Mouse (Mus musculus): ENCODE results near the gene Dclre1b. TPM values are rescaled to one million over a fixed set of nuclear protein-coding genes. Genes with fewer than 3 reads are reported as not detected.

The Dclre1b gene
- polyA plus RNA-seq, 1 experiment: 3.9 TPM

- H3K4me3 ChIP-seq: no peak overlapping the region
- no peaks in the 10 kb centered on the region for H3K27me3 ChIP-seq (ENCODE audit: control insufficient read depth, insufficient read depth, insufficient read length)
- no peak overlapping the region for H3K4me2 ChIP-seq (ENCODE audit: low read depth)
- H3K36me3 ChIP-seq (ENCODE audit: control insufficient read depth, insufficient read depth): peaks cover 39% of the 10 kb centered on the region
- TF ChIP-seq USF1 (IDR thresholded peaks at IDR 0.05; ENCODE audit: low read depth) (no peak), TCF3 (IDR thresholded peaks at IDR 0.05; ENCODE audit: insufficient read length, low read depth) (no peak), E2F4 (IDR thresholded peaks at IDR 0.05; ENCODE audit: insufficient read depth) (no peak), CEBPB (IDR thresholded peaks at IDR 0.05; ENCODE audit: insufficient read depth, poor library complexity, severe bottlenecking) (no peak), POLR2AphosphoS2 (IDR thresholded peaks at IDR 0.05; ENCODE audit: insufficient read length, low read depth) (no peak), SRF (IDR thresholded peaks at IDR 0.05; ENCODE audit: control insufficient read depth, insufficient read length, low read depth) (no peak), MAX (IDR thresholded peaks at IDR 0.05; ENCODE audit: low read depth) (no peak), POLR2A (IDR thresholded peaks at IDR 0.05; ENCODE audit: insufficient read length, low read depth) (no peak), MYOG (IDR thresholded peaks at IDR 0.05; ENCODE audit: control insufficient read depth in 1 of 3, insufficient read depth in 1 of 3, insufficient read length in 2 of 3, low read depth in 2 of 3) (no peak), TCF12 (IDR thresholded peaks at IDR 0.05; ENCODE audit: insufficient read depth, poor library complexity, severe bottlenecking) (no peak), MYOD1 (IDR thresholded peaks at IDR 0.05; ENCODE audit: control insufficient read depth in 1 of 3, insufficient read length in 2 of 3, low read depth in 2 of 3) (no peak), REST (IDR thresholded peaks at IDR 0.05; ENCODE audit: insufficient read depth, insufficient read length) (no peak)
- no peak overlapping the region for H3ac ChIP-seq (ENCODE audit: control insufficient read depth, insufficient read length)
- peaks cover 46% of the 10 kb centered on the region for H3K79me2 ChIP-seq (ENCODE audit: control insufficient read depth, insufficient read depth)
These were observed 37.6 kb downstream of the Dclre1b start for GRCm38 (mm10) chr3:103771531-103772130.

- H3K79me2 ChIP-seq (ENCODE audit: control insufficient read depth, insufficient read depth): peaks cover 10% of the 10 kb centered on the region
- no peak overlapping the region for H3K4me2 ChIP-seq (ENCODE audit: low read depth)
- no peak for TF ChIP-seq CEBPB (IDR thresholded peaks at IDR 0.05; ENCODE audit: insufficient read depth, poor library complexity, severe bottlenecking)
- TF ChIP-seq MAX (IDR thresholded peaks at IDR 0.05; ENCODE audit: low read depth): no peak
- TF ChIP-seq REST (IDR thresholded peaks at IDR 0.05; ENCODE audit: insufficient read depth, insufficient read length): no peak
- TF ChIP-seq SRF (IDR thresholded peaks at IDR 0.05; ENCODE audit: control insufficient read depth, insufficient read length, low read depth): no peak
- no peak for TF ChIP-seq TCF3 (IDR thresholded peaks at IDR 0.05; ENCODE audit: insufficient read length, low read depth)
- TF ChIP-seq POLR2A (IDR thresholded peaks at IDR 0.05; ENCODE audit: insufficient read length, low read depth): no peak
- TF ChIP-seq POLR2AphosphoS2 (IDR thresholded peaks at IDR 0.05; ENCODE audit: insufficient read length, low read depth): no peak
- no peak for TF ChIP-seq MYOD1 (IDR thresholded peaks at IDR 0.05; ENCODE audit: control insufficient read depth in 1 of 3, insufficient read length in 2 of 3, low read depth in 2 of 3)
- no peak for TF ChIP-seq TCF12 (IDR thresholded peaks at IDR 0.05; ENCODE audit: insufficient read depth, poor library complexity, severe bottlenecking)
- no peak for TF ChIP-seq USF1 (IDR thresholded peaks at IDR 0.05; ENCODE audit: low read depth)
- no peak for TF ChIP-seq E2F4 (IDR thresholded peaks at IDR 0.05; ENCODE audit: insufficient read depth)
- no peak for TF ChIP-seq MYOG (IDR thresholded peaks at IDR 0.05; ENCODE audit: control insufficient read depth in 1 of 3, insufficient read depth in 1 of 3, insufficient read length in 2 of 3, low read depth in 2 of 3)
- H3K27me3 ChIP-seq (ENCODE audit: control insufficient read depth, insufficient read depth, insufficient read length): no peaks in the 10 kb centered on the region
- peaks cover 43% of the 10 kb centered on the region for H3K36me3 ChIP-seq (ENCODE audit: control insufficient read depth, insufficient read depth)
- H3ac ChIP-seq (ENCODE audit: control insufficient read depth, insufficient read length): no peak overlapping the region
- H3K4me3 ChIP-seq: no peak overlapping the region
These were observed 42.5 kb downstream of the Dclre1b start for GRCm38 (mm10) chr3:103766789-103767188.

GRCm38 (mm10) chr3:103759261-103759970 is 49.8 kb downstream of the Dclre1b start:
- no peaks in the 10 kb centered on the region for H3K27me3 ChIP-seq (ENCODE audit: control insufficient read depth, insufficient read depth, insufficient read length)
- no peak overlapping the region for H3K4me3 ChIP-seq
- H3K36me3 ChIP-seq (ENCODE audit: control insufficient read depth, insufficient read depth): peaks cover 41% of the 10 kb centered on the region
- H3K4me2 ChIP-seq (ENCODE audit: low read depth): peak overlapping the region; percentile 24
- H3K79me2 ChIP-seq (ENCODE audit: control insufficient read depth, insufficient read depth): no peaks in the 10 kb centered on the region
- TF ChIP-seq MAX (IDR thresholded peaks at IDR 0.05; ENCODE audit: low read depth): peak; percentile 58
- no peak for TF ChIP-seq POLR2AphosphoS2 (IDR thresholded peaks at IDR 0.05; ENCODE audit: insufficient read length, low read depth)
- no peak for TF ChIP-seq MYOG (IDR thresholded peaks at IDR 0.05; ENCODE audit: control insufficient read depth in 1 of 3, insufficient read depth in 1 of 3, insufficient read length in 2 of 3, low read depth in 2 of 3)
- TF ChIP-seq CEBPB (IDR thresholded peaks at IDR 0.05; ENCODE audit: insufficient read depth, poor library complexity, severe bottlenecking): peak; percentile 41; the same call in 1 of the 2 replicates
- peak in 1 of 3 experiments; percentile 29 for TF ChIP-seq MYOD1 (IDR thresholded peaks at IDR 0.05; ENCODE audit: control insufficient read depth in 1 of 3, insufficient read length in 2 of 3, low read depth in 2 of 3)
- peak; percentile 6 for TF ChIP-seq USF1 (IDR thresholded peaks at IDR 0.05; ENCODE audit: low read depth)
- no peak for TF ChIP-seq REST (IDR thresholded peaks at IDR 0.05; ENCODE audit: insufficient read depth, insufficient read length)
- H3ac ChIP-seq (ENCODE audit: control insufficient read depth, insufficient read length): no peak overlapping the region

GRCm38 (mm10) chr3:103758456-103758855 is 50.8 kb downstream of the Dclre1b start:
- Histone ChIP-seq H3K79me2 (ENCODE audit: control insufficient read depth, insufficient read depth) (no peaks in the 10 kb centered on the region), H3K27me3 (ENCODE audit: control insufficient read depth, insufficient read depth, insufficient read length) (no peaks in the 10 kb centered on the region), H3K36me3 (ENCODE audit: control insufficient read depth, insufficient read depth) (peaks cover 39% of the 10 kb centered on the region), H3K4me3 (no peak overlapping the region), H3ac (ENCODE audit: control insufficient read depth, insufficient read length) (no peak overlapping the region), H3K4me2 (ENCODE audit: low read depth) (no peak overlapping the region)
- no peak for TF ChIP-seq POLR2AphosphoS2 (IDR thresholded peaks at IDR 0.05; ENCODE audit: insufficient read length, low read depth)
- TF ChIP-seq MYOG (IDR thresholded peaks at IDR 0.05; ENCODE audit: control insufficient read depth in 1 of 3, insufficient read depth in 1 of 3, insufficient read length in 2 of 3, low read depth in 2 of 3): no peak
- TF ChIP-seq TCF3 (IDR thresholded peaks at IDR 0.05; ENCODE audit: insufficient read length, low read depth): no peak
- no peak for TF ChIP-seq USF1 (IDR thresholded peaks at IDR 0.05; ENCODE audit: low read depth)
- no peak for TF ChIP-seq POLR2A (IDR thresholded peaks at IDR 0.05; ENCODE audit: insufficient read length, low read depth)
- TF ChIP-seq MYOD1 (IDR thresholded peaks at IDR 0.05; ENCODE audit: control insufficient read depth in 1 of 3, insufficient read length in 2 of 3, low read depth in 2 of 3): no peak

Data from myocyte (in vitro differentiated cells).